Mouse (Mus musculus) lung, adult 10 weeks (tissue): ENCODE measurements around the gene Tas2r138. TPM values are rescaled to one million over a fixed set of nuclear protein-coding genes. Genes with fewer than 3 reads are reported as not detected.

ENCODE experiments used
- polyA plus RNA-seq: library from polyadenylated mRNA; stranded (reverse); fragments of 350-450 nt; fragmentation: Illumina TruSeq; extraction: RNeasy Lipid Tissue Mini Kit (QIAGEN cat#74804); gene quantifications from one replicate; pipeline ENCODE4 v1.2.3, GENCODE M21; 2014; ENCODE audit warnings: low read depth, low replicate concordance; ENCODE audit not compliant: insufficient read depth

Tas2r138 gene
- polyA plus RNA-seq: not detected

DNA sequence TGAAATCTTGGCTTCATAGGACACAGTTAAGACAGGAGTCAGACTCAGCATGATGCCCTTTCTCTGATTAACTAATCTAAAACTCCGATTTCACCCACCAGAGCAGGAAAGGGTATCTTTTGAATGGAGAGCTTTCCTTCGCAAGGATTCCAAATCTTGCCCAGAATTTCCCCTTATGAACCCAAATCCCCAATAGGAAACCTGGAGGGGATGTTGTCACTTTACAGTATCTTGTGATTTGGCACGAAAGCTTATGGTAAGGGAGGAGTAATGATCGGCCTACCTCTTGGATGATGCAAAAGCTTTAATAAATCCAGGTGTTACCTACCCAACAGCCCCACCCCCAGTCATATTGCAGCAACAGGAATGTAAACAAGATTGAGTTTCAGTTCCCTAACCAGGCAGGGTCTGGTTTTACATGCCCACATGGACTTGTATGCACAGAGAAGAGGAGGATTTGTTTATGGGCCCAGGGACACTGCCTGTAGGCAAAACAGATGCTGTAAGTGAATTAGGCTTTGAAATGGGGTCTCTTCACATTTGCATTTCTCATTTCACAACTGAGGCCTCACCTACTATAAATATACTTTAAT, at the start of gene Tas2r138:
Gene Tas2r138, minus strand, starts transcription at position 51 of the 593 bp plus-strand sequence.

DNA sequence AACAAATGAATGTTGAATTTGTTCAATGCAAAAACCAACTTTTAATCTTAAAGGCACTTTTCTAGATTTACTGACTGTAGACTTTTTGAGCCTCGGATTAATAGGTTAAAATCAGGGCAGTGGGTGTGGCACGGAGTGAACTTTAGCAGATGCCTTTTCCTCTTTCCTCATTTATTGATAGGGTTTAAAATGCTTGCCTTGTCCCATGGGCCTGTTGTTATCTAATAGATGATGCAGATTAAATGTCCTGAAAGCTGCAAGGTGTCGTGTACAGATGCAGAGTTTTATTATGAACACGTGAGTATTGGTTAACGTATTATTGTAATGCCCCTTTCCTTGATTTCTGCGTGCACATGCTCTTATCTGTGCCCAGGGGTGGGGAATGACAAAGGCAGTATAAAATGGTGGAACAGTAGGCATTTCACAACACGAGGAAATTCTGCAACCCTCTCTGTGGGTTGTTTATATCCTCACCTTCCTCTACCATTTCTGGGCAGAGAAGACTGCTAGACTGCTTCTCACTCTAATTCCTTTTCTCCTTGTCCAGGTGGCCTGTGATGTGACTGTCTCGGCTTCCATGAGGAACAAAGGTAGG, 15.4 kb upstream of the Tas2r138 start, which contains the start of gene Mgam:
Gene Mgam, plus strand, starts transcription at position 426 of the 595 bp plus-strand sequence.

DNA sequence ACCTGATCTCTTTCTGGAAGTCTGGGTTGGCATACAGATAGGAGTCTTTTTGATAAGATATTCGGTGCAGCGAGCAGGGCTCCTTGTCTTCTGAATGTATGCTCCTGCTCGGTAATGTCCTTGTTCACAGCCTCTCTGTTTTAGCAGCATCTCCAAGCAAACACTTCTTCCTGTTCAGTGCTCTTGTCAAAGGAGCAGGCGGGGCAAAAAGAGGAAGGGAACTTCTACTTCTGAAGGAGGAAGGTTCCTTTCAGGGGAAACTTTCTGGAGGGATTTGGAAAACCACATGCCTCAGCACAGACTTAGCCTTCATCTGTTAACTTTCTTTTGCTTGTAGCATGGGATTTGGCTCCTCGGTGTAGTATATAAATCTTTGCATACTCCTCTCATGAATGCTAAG, 27.5 kb downstream of the Tas2r138 start, which contains the start of gene Clec5a:
Gene Clec5a, minus strand, starts transcription at position 177 of the 400 bp plus-strand sequence.

DNA sequence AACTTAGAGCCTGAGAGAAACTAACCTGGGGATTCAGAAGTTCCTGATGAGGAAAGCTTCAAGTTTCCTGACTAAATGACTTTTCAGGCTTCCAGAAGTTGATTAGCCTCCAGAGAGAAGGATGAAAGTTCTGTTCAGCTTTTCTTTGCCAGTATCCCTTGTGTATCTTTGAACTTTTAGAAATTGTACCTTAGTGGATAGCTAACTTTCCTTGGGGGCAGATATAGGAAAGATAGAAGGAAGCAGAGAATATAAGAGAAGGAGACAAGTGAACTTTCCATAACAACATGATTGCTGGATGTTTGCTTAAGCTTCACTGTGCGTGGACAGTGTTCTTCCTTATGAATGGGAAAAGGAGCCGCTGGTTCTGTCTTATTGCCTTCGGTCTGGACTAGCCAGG, 43.9 kb downstream of the Tas2r138 start, which contains the start of gene Olfr460:
Gene Olfr460, plus strand, starts transcription at position 301 of the 400 bp plus-strand sequence.

Other genes starting within 250 kb of the Tas2r138 start
- 4.4 TPM for gene E330009J07Rik, start 177.2 kb downstream of the Tas2r138 start, polyA plus RNA-seq
- gene Wee2, start 174.2 kb downstream of the Tas2r138 start, polyA plus RNA-seq: not detected
- 40.6 TPM for gene Ssbp1, start 142.0 kb downstream of the Tas2r138 start, polyA plus RNA-seq
- gene Tas2r137, start 122.1 kb downstream of the Tas2r138 start, polyA plus RNA-seq: not detected
- not detected for gene Tas2r108, start 119.8 kb downstream of the Tas2r138 start, polyA plus RNA-seq
- gene Prss37, start 93.8 kb downstream of the Tas2r138 start, polyA plus RNA-seq: not detected
- gene Olfr461, start 58.3 kb downstream of the Tas2r138 start, polyA plus RNA-seq: not detected
- gene Olfr460, start 43.8 kb downstream of the Tas2r138 start, polyA plus RNA-seq: not detected
- 3.3 TPM for gene Clec5a, start 27.5 kb downstream of the Tas2r138 start, polyA plus RNA-seq
- gene Mgam, start 15.5 kb upstream of the Tas2r138 start, polyA plus RNA-seq: 0.52 TPM